Mouse (Mus musculus) bone marrow macrophage, adult 2 months (primary cell): ENCODE measurements around the gene Smcp.

ENCODE experiments used
- CTCF ChIP-seq: IDR thresholded peaks from 2 replicates; pipeline ENCODE4 v1.5.1; 2012; ENCODE audit warnings: low read depth, mild to moderate bottlenecking, low read length, moderate library complexity
- POLR2A ChIP-seq: IDR thresholded peaks from 2 replicates; pipeline ENCODE4 v1.6.1; 2012; ENCODE audit warnings: mild to moderate bottlenecking, low read depth, low read length, borderline replicate concordance

- TF ChIP-seq CTCF (no peak), POLR2A (no peak)
Measured at GRCm38 (mm10) chr3:92588858-92589257, at the start of gene Smcp.
